ENCODE assay signal across 17 mouse cellular contexts in the genomic region with DNA sequence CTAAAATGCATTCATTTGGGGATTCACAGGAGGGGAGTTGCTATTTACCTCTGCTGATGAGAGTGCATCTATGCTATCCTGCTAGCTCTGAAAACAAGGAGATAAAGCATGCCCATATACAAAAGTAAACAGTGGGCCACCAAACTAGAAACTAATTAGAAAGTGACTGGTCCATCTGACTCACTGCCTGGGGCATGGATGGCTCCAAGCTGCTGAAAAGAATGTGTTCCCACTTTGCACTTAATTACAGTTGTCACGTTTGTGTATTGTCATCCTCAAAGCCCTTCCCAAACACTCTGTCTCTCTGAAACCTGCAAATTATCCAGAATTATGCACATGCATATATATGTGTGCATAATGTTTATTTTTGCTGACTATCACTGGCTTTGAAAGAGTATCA. TPM values are rescaled to one million over a fixed set of nuclear protein-coding genes. Genes with fewer than 3 reads are reported as not detected.
DNase-seq lines count a peak whose midpoint lies in the region; ATAC-seq and TF ChIP-seq lines count a peak whose summit lies in the region.
"Had no signal": no experiment of that assay in that cellular context is flagged by ENCODE, and none has a peak within 500 bp of the region (broad histone marks: within the 10 kb centered on the region; RNA-seq: fewer than 3 reads in every experiment).

No protein-coding gene starts in this region.

- no peak overlapping the region for H3K27ac ChIP-seq in hindbrain, embryonic 12.5 days
- H3K27ac ChIP-seq in hindbrain, embryonic 10.5 days, result no peak overlapping the region
- H3K27ac ChIP-seq in neural tube, embryonic 12.5 days, result no peak overlapping the region
- no peak overlapping the region for H3K27ac ChIP-seq in limb, embryonic 15.5 days
- H3K27ac ChIP-seq in stomach, postnatal 0 days (replicated peaks), result no peak overlapping the region
- H3K27ac ChIP-seq in cerebellum, adult 2 months (ENCODE audit: insufficient read depth, low read length), result no peak overlapping the region
- H3K27ac ChIP-seq: embryonic facial prominence, embryonic 12.5 days had no signal

- H3K36me3 ChIP-seq in hindbrain, embryonic 12.5 days, result no peaks in the 10 kb centered on the region
- H3K36me3 ChIP-seq in hindbrain, embryonic 10.5 days, result no peaks in the 10 kb centered on the region
- no peaks in the 10 kb centered on the region for H3K36me3 ChIP-seq in neural tube, embryonic 12.5 days
- H3K36me3 ChIP-seq in limb, embryonic 15.5 days, result no peaks in the 10 kb centered on the region
- H3K36me3 ChIP-seq in stomach, postnatal 0 days (ENCODE audit: control insufficient read depth, insufficient read depth, low read length), result no peaks in the 10 kb centered on the region
- H3K36me3 ChIP-seq: embryonic facial prominence, embryonic 12.5 days; heart, embryonic 12.5 days had no signal

- TF ChIP-seq CTCF in stomach, postnatal 0 days (IDR thresholded peaks at IDR 0.05; ENCODE audit: low read depth), result no peak
- TF ChIP-seq CTCF in cerebellum, adult 2 months (IDR thresholded peaks at IDR 0.05; ENCODE audit: borderline replicate concordance, insufficient read depth, low read depth, low read length), result no peak

- H3K9me3 ChIP-seq in hindbrain, embryonic 12.5 days (replicated peaks), result no peaks in the 10 kb centered on the region
- H3K9me3 ChIP-seq in hindbrain, embryonic 10.5 days, result no peaks in the 10 kb centered on the region
- H3K9me3 ChIP-seq in neural tube, embryonic 12.5 days, result no peaks in the 10 kb centered on the region
- no peaks in the 10 kb centered on the region for H3K9me3 ChIP-seq in limb, embryonic 15.5 days
- no peaks in the 10 kb centered on the region for H3K9me3 ChIP-seq in stomach, postnatal 0 days (ENCODE audit: control insufficient read depth, low read length)
- H3K9me3 ChIP-seq: embryonic facial prominence, embryonic 12.5 days; heart, embryonic 12.5 days had no signal

- TF ChIP-seq EP300 in stomach, postnatal 0 days (optimal IDR thresholded peaks at IDR 0.05), result no peak

- 12% methylated on average over 1 of the region's 1 CpGs for WGBS in hindbrain, embryonic 12.5 days
- WGBS in hindbrain, embryonic 10.5 days, result 15% methylated on average over 1 of the region's 1 CpGs
- 11% methylated on average over 1 of the region's 1 CpGs for WGBS in neural tube, embryonic 12.5 days
- WGBS in limb, embryonic 15.5 days, result 25% methylated on average over 1 of the region's 1 CpGs
- 49% methylated on average over 1 of the region's 1 CpGs for WGBS in stomach, postnatal 0 days
- 37% methylated on average over 1 of the region's 1 CpGs for WGBS in cerebellum, adult 2 months

- H3K4me2 ChIP-seq in hindbrain, embryonic 12.5 days (replicated peaks), result 0 out of 2 replicates have a peak overlapping the region, but pooled peaks have one; percentile 11
- H3K4me2 ChIP-seq in neural tube, embryonic 12.5 days (replicated peaks), result peak overlapping the region; percentile 22
- 0 out of 2 replicates have a peak overlapping the region, but pooled peaks have one; percentile 2 for H3K4me2 ChIP-seq in limb, embryonic 15.5 days
- H3K4me2 ChIP-seq in stomach, postnatal 0 days (replicated peaks; ENCODE audit: low read depth), result 0 out of 2 replicates have a peak overlapping the region, but pooled peaks have one; percentile 11
- H3K4me2 ChIP-seq: embryonic facial prominence, embryonic 12.5 days; heart, embryonic 12.5 days had no signal

- peaks cover 13% of the 10 kb centered on the region; the same call in 1 of the 2 replicates for H3K4me1 ChIP-seq in hindbrain, embryonic 12.5 days
- H3K4me1 ChIP-seq in hindbrain, embryonic 10.5 days (replicated peaks), result peaks cover 20% of the 10 kb centered on the region
- H3K4me1 ChIP-seq in neural tube, embryonic 12.5 days, result peaks cover 14% of the 10 kb centered on the region
- H3K4me1 ChIP-seq in limb, embryonic 15.5 days, result peaks cover 14% of the 10 kb centered on the region; the same call in 1 of the 2 replicates
- no peaks in the 10 kb centered on the region for H3K4me1 ChIP-seq in stomach, postnatal 0 days (replicated peaks; ENCODE audit: control insufficient read depth, insufficient read depth)
- no peaks in the 10 kb centered on the region for H3K4me1 ChIP-seq in cerebellum, adult 2 months (ENCODE audit: control insufficient read depth, insufficient read depth, low read length)
- H3K4me1 ChIP-seq: heart, embryonic 12.5 days had no signal

- TF ChIP-seq POLR2A in cerebellum, adult 2 months (IDR thresholded peaks at IDR 0.05; ENCODE audit: borderline replicate concordance, insufficient read depth, low read length), result no peak

- DNase-seq in hindbrain, embryonic 10.5 days (ENCODE audit: low spot score), result no peak
- DNase-seq in neural tube, embryonic 10.5 days (ENCODE audit: extremely low spot score, low spot score), result no peak
- DNase-seq in stomach, postnatal 0 days (ENCODE audit: low spot score), result no peak
- no peak for DNase-seq in cerebellum, adult 2 months
- DNase-seq: adrenal gland, adult 8-10 months; cerebellum, adult 18-20 months; kidney, adult 11 months; thymus, postnatal 4 days had no signal

- ATAC-seq in hindbrain, embryonic 12.5 days (ENCODE audit: low FRiP score), result no peak
- no peak for ATAC-seq in neural tube, embryonic 12.5 days (ENCODE audit: low FRiP score, low read depth)
- ATAC-seq in limb, embryonic 15.5 days (ENCODE audit: insufficient number of reproducible peaks, low FRiP score, low TSS enrichment, low read depth), result no peak
- ATAC-seq in stomach, postnatal 0 days (ENCODE audit: low FRiP score, low TSS enrichment), result no peak
- no peak for ATAC-seq in erythroid progenitor cell, adult 5-6 weeks (replicated peaks; ENCODE audit: low FRiP score, poor library complexity, severe bottlenecking)

- no peaks in the 10 kb centered on the region for H3K27me3 ChIP-seq in hindbrain, embryonic 12.5 days
- peaks cover 9% of the 10 kb centered on the region for H3K27me3 ChIP-seq in hindbrain, embryonic 10.5 days (ENCODE audit: insufficient read depth, poor library complexity, severe bottlenecking)
- H3K27me3 ChIP-seq in neural tube, embryonic 12.5 days (replicated peaks), result no peaks in the 10 kb centered on the region
- H3K27me3 ChIP-seq in limb, embryonic 15.5 days, result no peaks in the 10 kb centered on the region
- H3K27me3 ChIP-seq in stomach, postnatal 0 days (ENCODE audit: control insufficient read depth, insufficient read depth, low read length), result no peaks in the 10 kb centered on the region
- H3K27me3 ChIP-seq in cerebellum, adult 2 months (ENCODE audit: control insufficient read depth, insufficient read depth, low read length), result peaks cover 4% of the 10 kb centered on the region; the same call in 1 of the 2 replicates
- H3K27me3 ChIP-seq: embryonic facial prominence, embryonic 12.5 days had no signal

- H3K4me3 ChIP-seq in hindbrain, embryonic 12.5 days, result no peak overlapping the region
- no peak overlapping the region for H3K4me3 ChIP-seq in hindbrain, embryonic 10.5 days
- no peak overlapping the region for H3K4me3 ChIP-seq in neural tube, embryonic 12.5 days
- H3K4me3 ChIP-seq in limb, embryonic 15.5 days, result no peak overlapping the region
- H3K4me3 ChIP-seq in stomach, postnatal 0 days (ENCODE audit: low read depth, low read length), result no peak overlapping the region
- H3K4me3 ChIP-seq in cerebellum, adult 2 months (replicated peaks; ENCODE audit: insufficient read depth, low read depth, low read length), result no peak overlapping the region
- H3K4me3 ChIP-seq: embryonic facial prominence, embryonic 12.5 days; heart, embryonic 12.5 days had no signal

- no peak overlapping the region for H3K9ac ChIP-seq in hindbrain, embryonic 12.5 days
- H3K9ac ChIP-seq in neural tube, embryonic 12.5 days, result no peak overlapping the region
- H3K9ac ChIP-seq in limb, embryonic 15.5 days, result no peak overlapping the region
- H3K9ac ChIP-seq in stomach, postnatal 0 days (ENCODE audit: low read length), result no peak overlapping the region
- H3K9ac ChIP-seq: embryonic facial prominence, embryonic 12.5 days; heart, embryonic 12.5 days had no signal

RNA-seq across cellular contexts. Expression of gene Fam19a1, which starts 1.2 kb away (rescaled TPM):
- polyA plus RNA-seq in hindbrain, embryonic 12.5 days (2016; fragmentation: Nextera tagmentation; extraction: Ambion mirVana), result 3.9 and 4.1 TPM in 2 replicates
- polyA plus RNA-seq in hindbrain, embryonic 10.5 days (2016; fragmentation: Nextera tagmentation; extraction: Ambion mirVana), result 1.1 and 1.9 TPM in 2 replicates
- polyA plus RNA-seq in neural tube, embryonic 12.5 days (2016; fragmentation: Nextera tagmentation; extraction: Ambion mirVana), result 5.8 and 7.3 TPM in 2 replicates
- polyA plus RNA-seq in limb, embryonic 15.5 days (2015; fragmentation: Nextera tagmentation; extraction: Ambion mirVana), result 2.3 and 2.4 TPM in 2 replicates
- 1.1 and 1.8 TPM in 2 replicates for polyA plus RNA-seq in stomach, postnatal 0 days (2015; fragmentation: Nextera tagmentation; extraction: Ambion mirVana)
- not detected in 2 replicates for total RNA-seq in erythroid progenitor cell, adult 5-6 weeks (2015; ENCODE audit: low replicate concordance)
- total RNA-seq in erythroid progenitor cell, adult 5-6 weeks (2017; ENCODE audit: low replicate concordance), result not detected in 2 replicates
- 3.4 and 4.0 TPM in 2 replicates for polyA plus RNA-seq in cerebellum, adult 2 months (2012; rRNA removed)

RNA-seq across cellular contexts. Expression of gene 1700123L14Rik, which starts 51.9 kb away (rescaled TPM):
- not detected in 2 replicates for polyA plus RNA-seq in hindbrain, embryonic 12.5 days (2016; fragmentation: Nextera tagmentation; extraction: Ambion mirVana)
- polyA plus RNA-seq in hindbrain, embryonic 10.5 days (2016; fragmentation: Nextera tagmentation; extraction: Ambion mirVana), result not detected in 2 replicates
- polyA plus RNA-seq in neural tube, embryonic 12.5 days (2016; fragmentation: Nextera tagmentation; extraction: Ambion mirVana), result 0.10 TPM in 1 of 2 replicates, not detected in the other
- not detected in 2 replicates for polyA plus RNA-seq in limb, embryonic 15.5 days (2015; fragmentation: Nextera tagmentation; extraction: Ambion mirVana)
- 0.07 TPM in 1 of 2 replicates, not detected in the other for polyA plus RNA-seq in stomach, postnatal 0 days (2015; fragmentation: Nextera tagmentation; extraction: Ambion mirVana)
- total RNA-seq in erythroid progenitor cell, adult 5-6 weeks (2015; ENCODE audit: low replicate concordance), result not detected in 2 replicates
- not detected in 2 replicates for total RNA-seq in erythroid progenitor cell, adult 5-6 weeks (2017; ENCODE audit: low replicate concordance)
- polyA plus RNA-seq in cerebellum, adult 2 months (2012; rRNA removed), result 0.06 and 0.18 TPM in 2 replicates
- total RNA-seq: adrenal gland, adult 8-10 months; left cerebral cortex, adult 18-20 months had no signal
- polyA plus RNA-seq: C2C12; embryonic facial prominence, embryonic 12.5 days; heart, embryonic 12.5 days; liver, embryonic 16.5 days had no signal
